Mouse (Mus musculus): Measurements from ENCODE around the gene Dlg5. TPM values are rescaled to one million over a fixed set of nuclear protein-coding genes. Genes with fewer than 3 reads are reported as not detected.

Dlg5 gene
- total RNA-seq, 2 experiments from 2014 or later: 55.5 to 74.0 TPM

DNA sequence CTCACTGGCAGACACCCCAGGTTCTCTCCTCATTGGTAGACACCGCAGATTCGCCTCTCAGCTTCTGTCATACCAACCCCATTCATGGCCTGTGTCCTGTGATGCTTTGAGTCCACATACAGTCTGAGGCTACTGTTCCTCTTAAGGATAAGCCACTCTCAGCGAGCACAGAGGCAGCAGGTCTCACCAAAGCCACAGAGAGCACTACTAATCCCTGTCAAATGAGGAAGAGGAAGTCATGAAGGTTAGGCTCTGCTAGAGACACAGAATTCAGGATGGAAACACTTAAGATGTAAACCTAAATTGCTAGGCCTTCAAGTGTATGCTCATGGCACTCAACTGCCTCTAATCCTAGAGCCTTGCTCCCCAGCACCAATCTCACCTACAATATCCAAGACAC, 9.8 kb downstream of the Dlg5 start:
- no peak for DNase-seq (ENCODE audit: low spot score in 2 of 2)

DNA sequence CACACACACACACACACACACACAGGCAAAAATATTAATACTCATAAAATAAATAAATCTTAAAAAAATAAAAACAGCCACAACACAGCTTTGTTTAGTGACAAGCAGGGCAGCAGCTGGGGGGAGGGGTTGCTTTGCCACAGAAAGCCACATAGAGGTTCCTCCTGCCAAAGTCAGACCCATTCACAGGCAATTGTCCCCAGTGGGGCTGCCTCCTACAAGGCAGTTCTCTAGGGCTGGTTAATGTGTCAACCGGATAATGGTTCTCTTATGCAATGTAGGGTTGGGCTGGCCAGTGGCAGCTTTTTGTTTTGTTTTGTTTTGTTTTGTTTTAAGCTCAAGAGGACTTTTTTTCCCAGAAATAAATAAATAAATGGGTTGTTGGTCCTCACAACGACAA, 11.3 kb downstream of the Dlg5 start:
- no peak for DNase-seq (ENCODE audit: low spot score in 2 of 2)

- DNase-seq (ENCODE audit: low spot score in 2 of 2): peak; percentile 47 to 63
Measured at GRCm38 (mm10) chr14:24232641-24233633, 12.8 kb downstream of the Dlg5 start.

- no peak for DNase-seq (ENCODE audit: low spot score in 2 of 2)
Measured at GRCm38 (mm10) chr14:24228549-24228948, 17.2 kb downstream of the Dlg5 start.

GRCm38 (mm10) chr14:24227015-24227414, 18.7 kb downstream of the Dlg5 start:
- DNase-seq (ENCODE audit: low spot score in 2 of 2): no peak

DNA sequence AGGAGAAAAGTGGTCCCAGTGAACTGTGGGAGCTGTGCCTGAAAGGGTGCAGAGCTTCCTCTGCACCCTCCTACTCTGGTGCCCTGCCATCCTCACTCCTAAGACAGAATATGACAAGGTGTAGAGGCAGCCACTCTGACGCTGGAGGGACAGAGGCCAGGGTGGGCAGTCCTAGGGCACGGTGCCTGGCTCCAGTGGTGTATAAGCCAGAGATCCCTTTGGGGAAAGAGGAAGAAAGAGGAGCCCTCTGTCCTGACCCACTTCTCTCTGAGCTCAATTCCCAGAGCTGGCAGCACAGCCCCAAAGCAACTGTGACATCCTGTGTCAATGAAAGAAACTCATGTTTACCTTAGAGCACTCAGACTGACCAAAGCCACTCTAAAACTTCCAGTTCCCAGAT, 19.4 kb downstream of the Dlg5 start:
- no peak for DNase-seq (ENCODE audit: low spot score in 2 of 2)

- no peak for DNase-seq (ENCODE audit: low spot score in 2 of 2)
Measured at GRCm38 (mm10) chr14:24222759-24223158, 23.0 kb downstream of the Dlg5 start.

- no peak for DNase-seq (ENCODE audit: low spot score in 2 of 2)
Measured at GRCm38 (mm10) chr14:24222273-24222672, 23.4 kb downstream of the Dlg5 start.

GRCm38 (mm10) chr14:24217362-24217722, 28.4 kb downstream of the Dlg5 start:
- no peak for DNase-seq (ENCODE audit: low spot score in 2 of 2)

GRCm38 (mm10) chr14:24216678-24217361, 28.9 kb downstream of the Dlg5 start:
- DNase-seq (ENCODE audit: low spot score in 2 of 2): no peak

DNA sequence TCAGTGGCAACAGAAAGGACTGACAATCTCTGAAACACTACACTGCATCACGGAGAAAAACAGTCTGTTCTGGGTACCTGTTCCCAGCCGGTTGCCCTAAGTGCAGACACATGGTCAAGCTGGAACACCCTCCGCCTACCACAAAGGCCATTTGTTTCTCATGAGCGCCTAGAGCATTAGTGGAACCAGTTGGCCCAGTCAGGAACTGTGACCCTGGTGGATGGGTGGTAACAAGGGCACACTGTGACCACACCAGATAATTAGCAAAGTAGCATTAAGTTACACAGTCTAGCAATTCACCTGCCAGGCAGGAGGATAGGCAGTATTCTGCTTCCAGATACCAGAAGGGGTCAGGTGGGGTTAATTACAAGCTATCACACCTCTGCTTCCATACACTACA, 29.7 kb downstream of the Dlg5 start:
- no peak for DNase-seq (ENCODE audit: low spot score in 2 of 2)

GRCm38 (mm10) chr14:24214436-24214835, 31.3 kb downstream of the Dlg5 start:
- DNase-seq (ENCODE audit: low spot score in 2 of 2): no peak

DNA sequence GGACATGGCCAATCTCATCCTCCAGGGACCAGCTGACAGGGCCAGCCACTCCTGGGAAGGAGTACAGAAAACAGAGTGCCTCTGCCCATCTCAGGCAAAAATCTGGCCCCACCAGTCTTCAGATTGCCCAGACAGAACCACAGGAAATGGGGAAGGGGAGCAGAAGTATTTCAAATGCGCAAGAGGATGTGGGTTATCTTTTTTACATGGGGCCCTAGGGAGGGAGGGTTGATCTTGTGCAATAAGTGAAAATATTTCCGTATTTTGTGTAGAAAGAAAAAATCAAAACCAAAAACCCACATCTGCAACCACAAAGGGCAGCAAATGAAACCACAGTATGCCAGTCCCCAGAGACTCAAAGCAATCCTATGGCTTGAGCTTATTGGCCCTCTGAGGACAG, 32.4 kb downstream of the Dlg5 start:
- DNase-seq (ENCODE audit: low spot score in 2 of 2): no peak

DNA sequence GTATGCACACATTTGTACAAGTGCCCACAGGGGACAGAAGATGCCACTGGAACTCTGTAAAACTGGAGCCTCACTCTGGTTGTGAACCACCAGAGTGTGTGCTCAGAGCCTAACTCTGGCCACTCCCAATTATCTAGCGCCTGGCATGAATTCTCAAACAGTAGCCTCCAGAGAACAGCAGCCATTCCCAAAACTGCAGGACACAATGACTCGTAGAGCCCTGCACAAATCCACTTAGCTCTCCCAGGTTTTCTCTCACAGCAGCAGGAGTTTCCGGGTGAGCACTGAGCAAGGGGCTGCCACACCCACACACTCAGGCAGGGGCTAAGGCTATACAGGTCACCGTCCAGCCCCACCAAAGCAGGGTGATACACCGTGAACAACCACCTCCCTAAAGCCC, 32.9 kb downstream of the Dlg5 start:
- DNase-seq (ENCODE audit: low spot score in 2 of 2): no peak

- no peak for DNase-seq (ENCODE audit: low spot score in 2 of 2)
Measured at GRCm38 (mm10) chr14:24207360-24207752, 38.4 kb downstream of the Dlg5 start.

GRCm38 (mm10) chr14:24206736-24207359, 38.9 kb downstream of the Dlg5 start:
- no peak for DNase-seq (ENCODE audit: low spot score in 2 of 2)

GRCm38 (mm10) chr14:24206314-24206713, 39.4 kb downstream of the Dlg5 start:
- DNase-seq (ENCODE audit: low spot score in 2 of 2): no peak

DNA sequence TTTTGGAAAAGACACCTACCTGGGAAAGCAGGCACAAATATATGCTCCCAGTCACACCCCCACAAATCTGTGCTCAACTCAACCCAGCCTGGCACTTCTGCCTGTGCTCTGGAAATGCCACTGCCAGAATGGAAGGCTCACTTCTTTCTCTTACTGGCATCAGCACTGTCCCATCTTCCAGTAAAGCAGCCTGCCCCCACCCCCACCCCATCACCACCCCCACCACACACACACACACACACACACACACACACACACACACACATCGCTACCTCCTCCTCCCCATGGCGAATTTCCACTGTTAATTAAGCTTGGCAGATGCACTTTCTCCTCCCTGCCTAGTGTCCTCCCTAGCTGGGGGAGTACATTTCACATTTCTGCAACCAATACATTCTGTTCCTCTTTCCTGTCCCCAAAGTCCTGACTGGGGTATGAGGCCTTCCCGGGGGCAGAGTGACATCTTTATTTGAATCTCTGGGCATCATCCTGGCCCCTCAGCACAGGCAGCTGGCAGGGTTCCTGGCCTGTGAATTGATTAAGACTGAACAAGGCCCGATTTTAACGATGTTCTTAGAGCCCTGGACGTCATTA, 40.3 kb downstream of the Dlg5 start:
- peak; percentile 49 to 77 for DNase-seq (ENCODE audit: low spot score in 2 of 2)

- no peak for DNase-seq (ENCODE audit: low spot score in 2 of 2)
Measured at GRCm38 (mm10) chr14:24203210-24203609, 42.5 kb downstream of the Dlg5 start.

- no peak for DNase-seq (ENCODE audit: low spot score in 2 of 2)
Measured at GRCm38 (mm10) chr14:24200771-24201170, 44.9 kb downstream of the Dlg5 start.

DNA sequence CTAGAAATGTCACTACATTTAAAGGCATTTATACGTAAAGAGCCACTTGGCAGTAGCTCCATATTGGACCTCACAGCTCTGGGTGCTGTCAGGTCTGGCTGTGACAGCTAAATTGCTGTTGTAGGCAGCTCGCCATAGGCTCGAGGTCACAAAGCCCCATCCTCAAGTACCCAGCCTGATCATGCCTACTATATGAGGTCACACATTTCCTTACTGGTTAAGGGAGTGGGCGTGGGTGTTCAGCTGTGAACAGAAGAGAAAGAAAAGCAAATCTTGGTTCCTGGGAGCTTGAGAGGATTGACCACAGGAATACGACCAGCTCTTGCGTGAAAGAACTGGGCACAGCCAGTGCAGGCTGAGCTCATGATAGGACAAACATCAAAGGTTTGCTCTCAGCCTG, 46.0 kb downstream of the Dlg5 start:
- DNase-seq (ENCODE audit: low spot score in 2 of 2): no peak

DNA sequence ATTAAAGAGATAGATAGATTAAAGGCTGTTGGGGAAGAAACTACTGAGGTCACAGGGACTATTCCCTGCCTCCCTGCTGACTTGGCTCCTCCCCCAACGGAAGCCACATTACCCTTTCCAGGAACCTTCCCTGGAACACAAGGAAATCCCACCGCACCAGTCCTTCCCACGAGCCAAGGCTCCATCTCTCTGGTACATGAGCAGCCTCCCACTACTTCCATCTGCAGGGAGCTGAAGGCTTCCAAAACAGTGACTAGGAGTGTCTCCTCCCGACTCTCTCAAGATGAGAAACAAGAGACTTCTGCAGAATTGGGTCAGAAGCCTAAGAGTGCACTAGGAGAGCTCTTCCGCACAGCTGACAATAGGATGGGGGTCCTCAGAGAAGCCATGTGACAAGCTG, 47.9 kb downstream of the Dlg5 start:
- peak in 1 of 2 experiments; percentile 45 for DNase-seq (ENCODE audit: low spot score in 2 of 2)
